ENCODE assay signal across 9 mouse cellular contexts in genomic region chr10:39501977-39502706, GRCm38 (mm10).
DNase-seq lines count a peak whose midpoint lies in the region; ATAC-seq and TF ChIP-seq lines count a peak whose summit lies in the region.
"Had no signal": no experiment of that assay in that cellular context is flagged by ENCODE, and none has a peak within 500 bp of the region (broad histone marks: within the 10 kb centered on the region; RNA-seq: fewer than 3 reads in every experiment).

No protein-coding gene starts in this region.

- no peaks in the 10 kb centered on the region for H3K9me3 ChIP-seq in limb, embryonic 12.5 days
- no peaks in the 10 kb centered on the region for H3K9me3 ChIP-seq in limb, embryonic 10.5 days (replicated peaks)
- no peaks in the 10 kb centered on the region for H3K9me3 ChIP-seq in lung, embryonic 15.5 days
- H3K9me3 ChIP-seq in stomach, embryonic 14.5 days (ENCODE audit: control insufficient read depth, low read depth, low read length): no peaks in the 10 kb centered on the region

- H3K4me1 ChIP-seq in limb, embryonic 12.5 days (replicated peaks): peaks cover 51% of the 10 kb centered on the region
- H3K4me1 ChIP-seq in limb, embryonic 10.5 days: peaks cover 46% of the 10 kb centered on the region
- peaks cover 57% of the 10 kb centered on the region for H3K4me1 ChIP-seq in lung, embryonic 15.5 days
- H3K4me1 ChIP-seq in stomach, embryonic 14.5 days (ENCODE audit: control insufficient read depth, insufficient read depth, low read length): peaks cover 30% of the 10 kb centered on the region

- H3K4me2 ChIP-seq in limb, embryonic 12.5 days: no peak overlapping the region
- 0 out of 2 replicates have a peak overlapping the region, but pooled peaks have one; percentile 17 for H3K4me2 ChIP-seq in lung, embryonic 15.5 days
- no peak overlapping the region for H3K4me2 ChIP-seq in stomach, embryonic 14.5 days (replicated peaks; ENCODE audit: low read depth, low read length)

- no peak for ATAC-seq in limb, embryonic 12.5 days (ENCODE audit: insufficient number of reproducible peaks, insufficient read depth, low FRiP score, low TSS enrichment, low read depth)
- peak; percentile 39; the same call in 1 of the 2 replicates for ATAC-seq in lung, embryonic 15.5 days (ENCODE audit: borderline replicate concordance, extremely low read depth, low FRiP score, low TSS enrichment)
- ATAC-seq in stomach, embryonic 14.5 days (ENCODE audit: insufficient number of reproducible peaks, insufficient read depth, low FRiP score, low read depth): no peak
- ATAC-seq: Patski had no signal

- H3K27me3 ChIP-seq in limb, embryonic 12.5 days: 0 out of 2 replicates have a peak, but pooled peaks cover 2% of the 10 kb centered on the region
- no peaks in the 10 kb centered on the region for H3K27me3 ChIP-seq in limb, embryonic 10.5 days (ENCODE audit: low read depth, poor library complexity, severe bottlenecking)
- H3K27me3 ChIP-seq in lung, embryonic 15.5 days: no peaks in the 10 kb centered on the region
- H3K27me3 ChIP-seq in stomach, embryonic 14.5 days (ENCODE audit: control insufficient read depth, insufficient read depth, low read length): no peaks in the 10 kb centered on the region
- H3K27me3 ChIP-seq: Patski had no signal

- no peak for TF ChIP-seq CTCF in gastrocnemius, adult 2 months (IDR thresholded peaks at IDR 0.05)

- 74% methylated on average over 13 of the region's 13 CpGs for WGBS in limb, embryonic 12.5 days
- 89% methylated on average over 13 of the region's 13 CpGs for WGBS in limb, embryonic 10.5 days
- 38% methylated on average over 13 of the region's 13 CpGs for WGBS in lung, embryonic 15.5 days
- 62% methylated on average over 13 of the region's 13 CpGs for WGBS in stomach, embryonic 14.5 days

- no peaks in the 10 kb centered on the region for H3K36me3 ChIP-seq in limb, embryonic 12.5 days
- no peaks in the 10 kb centered on the region for H3K36me3 ChIP-seq in limb, embryonic 10.5 days
- no peaks in the 10 kb centered on the region for H3K36me3 ChIP-seq in lung, embryonic 15.5 days
- H3K36me3 ChIP-seq in stomach, embryonic 14.5 days (ENCODE audit: control insufficient read depth, insufficient read depth, low read length): no peaks in the 10 kb centered on the region

- peak overlapping the region; percentile 25; the same call in 1 of the 2 replicates for H3K27ac ChIP-seq in limb, embryonic 12.5 days
- H3K27ac ChIP-seq in limb, embryonic 10.5 days: no peak overlapping the region
- peak overlapping the region; percentile 17; the same call in 1 of the 2 replicates for H3K27ac ChIP-seq in gastrocnemius, adult 2 months
- H3K27ac ChIP-seq in lung, embryonic 15.5 days: peak overlapping the region; percentile 61
- H3K27ac ChIP-seq in stomach, embryonic 14.5 days (ENCODE audit: low read length): peak overlapping the region; percentile 33; the same call in 1 of the 2 replicates

- no peak overlapping the region for H3K9ac ChIP-seq in limb, embryonic 12.5 days (replicated peaks)
- H3K9ac ChIP-seq in lung, embryonic 15.5 days: no peak overlapping the region
- H3K9ac ChIP-seq in stomach, embryonic 14.5 days (replicated peaks; ENCODE audit: low read depth, low read length): no peak overlapping the region

- no peak overlapping the region for H3K4me3 ChIP-seq in limb, embryonic 12.5 days (replicated peaks)
- H3K4me3 ChIP-seq in limb, embryonic 10.5 days: no peak overlapping the region
- H3K4me3 ChIP-seq in gastrocnemius, adult 2 months: peak overlapping the region; percentile 32
- H3K4me3 ChIP-seq in lung, embryonic 15.5 days: no peak overlapping the region
- H3K4me3 ChIP-seq in stomach, embryonic 14.5 days (ENCODE audit: low read depth, low read length): no peak overlapping the region

- DNase-seq in limb, embryonic 10.5 days (ENCODE audit: low spot score): no peak
- peak; percentile 80 to 83 for DNase-seq in adrenal gland, postnatal 36 days
- peak; percentile 81 for DNase-seq in gastrocnemius, adult 2 months
- DNase-seq in induced T-regulatory cell, adult 2 months (ENCODE audit: low read depth): peak; percentile 30
- no peak for DNase-seq in urinary bladder, adult 2 months (ENCODE audit: low spot score)

- intact Hi-C loops in gastrocnemius, adult 2 months (cut with DNase I): no loop called here

Comparison
In these comparisons a context has a peak if more than half of its experiments do, and no peak if none do; other contexts are left out.
1. DNase-seq: peak in adrenal gland, postnatal 36 days (2 of 2), gastrocnemius, adult 2 months (single experiment) and induced T-regulatory cell, adult 2 months (single experiment); none in limb, embryonic 10.5 days (single experiment) and urinary bladder, adult 2 months (single experiment).